Mouse (Mus musculus): ENCODE results near the gene Gm10436.
"Not testable (repeated sequence)": the region's sequence is repeated elsewhere in the genome, so short reads cannot be mapped to it uniquely, and the experiment has no call there.

Gene Gm10436

GRCm38 (mm10) chr12:88182008-88182407 lies at the start of gene Gm10436:
Gene Gm10436, minus strand, starts transcription at chr12:88182108.
- in situ Hi-C loops (cut with MboI; ENCODE audit: low sequenced_read_pairs), result not testable (repeated sequence)

- in situ Hi-C loops (cut with MboI; ENCODE audit: low sequenced_read_pairs), result no loop called here
Observed at GRCm38 (mm10) chr12:88219445-88219844, 37.5 kb upstream of the Gm10436 start.

- in situ Hi-C loops (cut with MboI; ENCODE audit: low sequenced_read_pairs), result not testable (repeated sequence)
Observed at GRCm38 (mm10) chr12:88218059-88218458, 36.2 kb upstream of the Gm10436 start.

GRCm38 (mm10) chr12:88214641-88215040 lies 32.7 kb upstream of the Gm10436 start:
- in situ Hi-C loops (cut with MboI; ENCODE audit: low sequenced_read_pairs), result no loop called here

- in situ Hi-C loops (cut with MboI; ENCODE audit: low sequenced_read_pairs), result not testable (repeated sequence)
Observed at GRCm38 (mm10) chr12:88211458-88211857, 29.6 kb upstream of the Gm10436 start.

DNA sequence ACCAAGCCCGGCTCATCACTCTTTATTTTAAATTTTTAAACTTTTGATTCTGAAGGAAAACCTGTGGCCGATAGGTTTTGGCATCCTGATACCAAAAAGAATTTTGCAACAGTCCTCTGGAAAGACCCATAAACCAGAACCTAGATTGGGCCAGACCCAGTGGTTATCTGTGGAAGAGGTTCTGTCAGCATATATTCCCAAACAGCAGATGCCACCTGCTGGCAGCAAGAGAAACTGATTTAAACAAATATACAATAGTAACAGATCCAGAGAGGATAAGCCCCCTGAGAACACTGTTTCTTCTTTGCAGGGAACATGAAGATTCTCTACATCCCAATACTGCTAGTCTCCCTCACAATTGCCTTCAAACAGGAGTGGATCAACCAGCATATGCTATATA lies 20.9 kb upstream of the Gm10436 start:
- in situ Hi-C loops (cut with MboI; ENCODE audit: low sequenced_read_pairs), result no loop called here
